Mouse (Mus musculus) kidney, adult 18-20 months (tissue): Measurements from ENCODE around the gene Tas1r2.
A peak's percentile ranks its signal among the peaks of the same experiment; 100 is the strongest.

Experiments
- DNase-seq: peaks from one replicate; pipeline ENCODE4 v3.0.0; 2021

The Tas1r2 gene

GRCm38 (mm10) chr4:139639801-139640200, 13.5 kb upstream of the Tas1r2 start:
- peak; percentile 34 for DNase-seq

- DNase-seq = no peak
Observed at GRCm38 (mm10) chr4:139640333-139640732, 13.0 kb upstream of the Tas1r2 start.

- no peak for DNase-seq
Observed at GRCm38 (mm10) chr4:139640775-139641174, 12.6 kb upstream of the Tas1r2 start.

GRCm38 (mm10) chr4:139641829-139642425, 11.4 kb upstream of the Tas1r2 start:
- DNase-seq = no peak

- DNase-seq = peak; percentile 79
Observed at GRCm38 (mm10) chr4:139643972-139644371, 9.4 kb upstream of the Tas1r2 start.

GRCm38 (mm10) chr4:139646916-139647315, 6.4 kb upstream of the Tas1r2 start:
- DNase-seq = no peak

- no peak for DNase-seq
Observed at GRCm38 (mm10) chr4:139650086-139650743, 3.1 kb upstream of the Tas1r2 start.

- DNase-seq = no peak
Observed at GRCm38 (mm10) chr4:139650907-139651306, 2.4 kb upstream of the Tas1r2 start.

- DNase-seq = no peak
Observed at GRCm38 (mm10) chr4:139661897-139662296, 8.6 kb downstream of the Tas1r2 start.

GRCm38 (mm10) chr4:139667632-139668031, 14.3 kb downstream of the Tas1r2 start:
- DNase-seq = peak; percentile 39

GRCm38 (mm10) chr4:139669847-139670246, 16.5 kb downstream of the Tas1r2 start:
- DNase-seq = peak; percentile 72

- no peak for DNase-seq
Observed at GRCm38 (mm10) chr4:139675696-139676095, 22.4 kb downstream of the Tas1r2 start.

- peak; percentile 12 for DNase-seq
Observed at GRCm38 (mm10) chr4:139683728-139684638, 30.6 kb downstream of the Tas1r2 start.

- DNase-seq = peak; percentile 65
Observed at GRCm38 (mm10) chr4:139684639-139685017, 31.3 kb downstream of the Tas1r2 start.

- no peak for DNase-seq
Observed at GRCm38 (mm10) chr4:139688058-139688457, 34.7 kb downstream of the Tas1r2 start.

GRCm38 (mm10) chr4:139689627-139690269, 36.4 kb downstream of the Tas1r2 start:
- no peak for DNase-seq

GRCm38 (mm10) chr4:139693315-139693714, 40.0 kb downstream of the Tas1r2 start:
- no peak for DNase-seq

GRCm38 (mm10) chr4:139697755-139698154, 44.4 kb downstream of the Tas1r2 start:
- no peak for DNase-seq

- DNase-seq = no peak
Observed at GRCm38 (mm10) chr4:139698602-139699001, 45.3 kb downstream of the Tas1r2 start.

- no peak for DNase-seq
Observed at GRCm38 (mm10) chr4:139702914-139703313, 49.6 kb downstream of the Tas1r2 start.

GRCm38 (mm10) chr4:139703468-139703867, 50.1 kb downstream of the Tas1r2 start:
- no peak for DNase-seq

GRCm38 (mm10) chr4:139705986-139706385, 52.6 kb downstream of the Tas1r2 start:
- DNase-seq = no peak
